Mouse (Mus musculus) hindlimb bud, embryonic 11.5 days (tissue): ENCODE measurements around the gene Chn2.

Experiments
- DNase-seq: peaks from one replicate; pipeline ENCODE4 v3.0.0-alpha.2; 2012; ENCODE audit warnings: low read depth, low spot score; ENCODE audit errors: extremely low spot score

Gene Chn2

DNA sequence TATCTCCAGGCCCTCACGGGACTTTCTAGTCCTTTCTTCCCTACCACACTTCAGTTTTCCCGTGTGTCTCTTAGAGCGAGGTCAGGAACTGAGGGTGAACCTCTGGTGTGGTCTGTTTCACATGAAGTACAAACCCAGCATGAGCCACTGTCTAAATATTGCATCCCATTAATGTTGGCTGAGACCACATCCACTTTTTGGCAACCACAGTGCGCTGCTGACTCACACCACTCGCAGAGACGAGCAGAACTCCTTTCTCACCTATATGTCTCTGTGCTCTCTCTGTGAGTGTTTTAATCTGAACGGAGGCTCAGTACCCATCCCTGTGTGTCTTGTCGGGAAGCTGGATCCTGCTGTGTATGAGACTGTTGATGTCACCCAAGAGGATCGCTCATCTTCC, 76.9 kb downstream of the Chn2 start:
- no peak for DNase-seq

DNA sequence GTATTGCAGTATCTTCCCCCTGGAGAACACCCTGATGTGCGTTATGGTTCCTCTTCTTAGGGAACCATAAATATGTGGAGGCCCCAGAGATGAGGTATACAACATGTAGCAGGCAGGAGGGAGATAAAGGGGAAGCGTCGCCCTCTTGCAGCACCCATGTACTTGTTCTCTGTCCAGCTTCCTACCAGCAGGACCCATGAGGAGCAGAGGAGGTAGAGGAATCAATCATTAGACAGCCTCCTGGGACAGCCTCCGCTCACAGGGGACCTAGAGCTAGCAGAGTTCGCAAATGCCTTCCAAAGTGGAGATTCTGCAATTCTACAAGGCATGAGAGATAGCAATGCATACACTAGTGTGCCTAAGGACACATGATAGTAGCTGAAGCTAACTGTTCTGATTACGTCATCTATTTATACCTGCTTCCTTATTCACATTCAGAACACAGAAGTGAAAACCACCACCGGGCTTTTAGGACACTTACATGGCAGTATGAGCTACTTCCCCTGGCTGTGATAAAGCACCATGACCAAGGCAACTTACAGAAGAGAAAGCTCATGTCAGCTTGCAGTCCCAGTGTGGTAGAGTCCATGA, 77.7 kb downstream of the Chn2 start:
- DNase-seq = no peak

GRCm38 (mm10) chr6:54118395-54118794, 79.0 kb downstream of the Chn2 start:
- no peak for DNase-seq

DNA sequence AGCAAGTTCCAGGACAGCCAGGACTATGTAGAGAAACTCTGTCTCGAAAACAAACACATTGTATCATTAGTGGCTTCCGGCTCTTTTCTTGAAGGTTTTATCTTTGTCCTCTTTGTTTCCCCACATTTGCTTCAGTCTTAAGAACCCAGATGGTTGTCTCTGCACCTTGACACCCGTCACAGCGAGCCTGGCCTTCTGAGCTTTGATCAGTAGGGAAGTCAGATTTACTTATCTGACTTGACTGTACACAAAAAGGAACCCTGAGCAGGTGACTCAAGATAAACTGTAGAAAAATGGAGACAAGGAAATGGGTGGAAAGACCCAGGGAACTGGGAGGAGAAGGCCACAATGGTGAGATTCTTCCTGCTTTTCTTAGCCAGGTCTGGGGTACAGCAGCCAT, 79.5 kb downstream of the Chn2 start:
- DNase-seq = no peak

- DNase-seq = no peak
Measured at GRCm38 (mm10) chr6:54119461-54119860, 80.1 kb downstream of the Chn2 start.

DNA sequence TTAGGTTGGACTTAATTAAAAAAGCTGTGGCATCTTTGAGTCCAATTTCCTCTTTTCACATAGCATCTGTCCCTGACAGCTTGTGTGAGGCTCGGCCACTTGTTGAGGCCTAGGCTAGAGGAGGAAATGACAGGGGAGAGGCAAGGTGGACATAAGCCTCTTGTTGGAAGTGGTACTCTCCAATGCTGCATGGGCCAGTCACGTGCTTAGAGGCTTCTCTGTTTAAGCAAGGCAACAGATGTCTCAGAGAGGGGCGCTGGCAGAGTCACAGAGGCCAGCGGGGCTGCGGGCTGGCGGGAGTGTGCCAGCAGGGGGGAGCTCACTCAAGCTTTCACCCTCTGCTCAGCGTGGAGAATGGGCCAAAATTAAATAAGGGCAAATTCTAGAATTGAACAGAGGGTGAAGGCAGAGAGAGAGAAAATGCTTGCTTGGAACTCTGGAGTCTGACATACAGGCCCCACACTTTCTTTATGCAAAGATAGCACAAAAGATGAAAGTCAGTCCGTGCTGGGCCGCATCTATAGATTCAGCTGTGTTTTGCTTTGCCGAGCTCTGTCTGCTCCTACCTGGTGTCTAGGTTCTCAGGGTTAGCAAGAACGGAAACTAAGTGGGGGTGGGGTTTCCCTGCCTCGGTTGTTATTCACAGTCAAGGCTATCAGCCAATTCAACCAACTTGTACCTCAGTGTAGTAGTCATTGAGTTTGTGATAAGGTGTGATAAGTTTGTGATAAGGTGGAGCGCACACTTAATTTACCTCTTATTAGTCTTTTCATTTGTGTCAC, 80.7 kb downstream of the Chn2 start:
- DNase-seq = no peak

- no peak for DNase-seq
Measured at GRCm38 (mm10) chr6:54120889-54121288, 81.5 kb downstream of the Chn2 start.

DNA sequence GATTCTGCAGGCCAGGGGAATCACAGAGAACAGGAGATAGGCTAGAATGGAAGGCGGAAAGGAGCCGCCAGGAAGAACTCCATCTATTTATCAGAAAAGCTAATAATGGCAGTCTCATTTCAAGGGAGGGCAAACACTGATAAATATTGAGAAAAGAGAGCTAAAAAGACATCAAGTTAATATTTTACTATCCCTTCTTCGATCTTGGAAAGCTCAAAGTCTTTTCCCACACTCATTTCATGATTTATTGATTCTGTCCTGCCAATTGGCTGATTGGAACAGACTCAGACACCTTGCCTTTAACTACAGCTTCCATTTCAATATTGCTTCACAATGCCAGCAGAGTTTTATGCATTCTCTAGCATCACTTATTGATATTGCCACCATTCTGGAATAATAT, 85.2 kb downstream of the Chn2 start:
- DNase-seq = no peak

- DNase-seq = no peak
Measured at GRCm38 (mm10) chr6:54125536-54125935, 86.2 kb downstream of the Chn2 start.

GRCm38 (mm10) chr6:54126225-54126992, 87.1 kb downstream of the Chn2 start:
- no peak for DNase-seq

- DNase-seq = no peak
Measured at GRCm38 (mm10) chr6:54126993-54127697, 87.8 kb downstream of the Chn2 start.

- no peak for DNase-seq
Measured at GRCm38 (mm10) chr6:54128702-54129101, 89.3 kb downstream of the Chn2 start.

DNA sequence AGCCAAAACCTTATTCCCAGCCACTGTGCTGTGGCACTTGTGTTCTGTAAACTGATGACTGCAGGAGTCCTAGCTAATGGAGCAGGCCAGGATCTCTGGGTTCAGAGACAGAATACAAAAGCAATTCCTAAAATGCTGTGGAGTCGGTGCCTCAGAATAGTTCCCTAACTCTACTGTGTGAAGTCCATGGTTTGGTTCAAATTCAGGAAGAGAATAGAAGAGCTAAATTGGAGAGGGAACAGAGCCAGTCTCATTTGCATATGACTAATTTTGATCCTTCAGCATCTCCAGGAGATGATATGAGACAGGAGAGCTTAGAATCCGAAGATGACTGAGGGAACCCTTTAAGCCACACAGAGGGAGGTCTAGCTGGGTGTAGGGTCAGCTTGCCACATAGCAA, 90.2 kb downstream of the Chn2 start:
- DNase-seq = no peak

DNA sequence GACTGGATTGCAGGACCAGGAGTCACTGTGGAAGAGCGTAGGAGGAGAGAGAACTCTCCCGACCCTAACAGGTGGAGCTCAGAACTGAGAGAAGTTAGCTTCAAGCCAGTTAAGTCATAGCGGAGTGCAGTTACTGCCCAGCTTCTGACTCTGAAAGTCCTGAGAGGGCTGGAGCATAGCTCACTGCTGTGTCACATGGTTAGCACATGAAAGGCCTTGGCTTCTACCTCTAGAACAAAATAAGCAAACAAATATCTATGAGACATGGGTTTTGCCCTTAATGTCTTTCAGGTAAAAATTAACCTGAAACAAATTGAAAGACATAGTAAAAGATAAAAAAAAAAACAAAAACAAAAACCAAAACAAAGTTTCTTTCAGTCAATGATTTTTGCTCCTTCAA, 91.5 kb downstream of the Chn2 start:
- DNase-seq = no peak

- DNase-seq = no peak
Measured at GRCm38 (mm10) chr6:54132576-54132975, 93.2 kb downstream of the Chn2 start.

GRCm38 (mm10) chr6:54133231-54133630, 93.9 kb downstream of the Chn2 start:
- DNase-seq = no peak

GRCm38 (mm10) chr6:54138157-54138556, 98.8 kb downstream of the Chn2 start:
- no peak for DNase-seq

- DNase-seq = no peak
Measured at GRCm38 (mm10) chr6:54140488-54140887, 101.1 kb downstream of the Chn2 start.

- DNase-seq = no peak
Measured at GRCm38 (mm10) chr6:54141165-54141564, 101.8 kb downstream of the Chn2 start.

DNA sequence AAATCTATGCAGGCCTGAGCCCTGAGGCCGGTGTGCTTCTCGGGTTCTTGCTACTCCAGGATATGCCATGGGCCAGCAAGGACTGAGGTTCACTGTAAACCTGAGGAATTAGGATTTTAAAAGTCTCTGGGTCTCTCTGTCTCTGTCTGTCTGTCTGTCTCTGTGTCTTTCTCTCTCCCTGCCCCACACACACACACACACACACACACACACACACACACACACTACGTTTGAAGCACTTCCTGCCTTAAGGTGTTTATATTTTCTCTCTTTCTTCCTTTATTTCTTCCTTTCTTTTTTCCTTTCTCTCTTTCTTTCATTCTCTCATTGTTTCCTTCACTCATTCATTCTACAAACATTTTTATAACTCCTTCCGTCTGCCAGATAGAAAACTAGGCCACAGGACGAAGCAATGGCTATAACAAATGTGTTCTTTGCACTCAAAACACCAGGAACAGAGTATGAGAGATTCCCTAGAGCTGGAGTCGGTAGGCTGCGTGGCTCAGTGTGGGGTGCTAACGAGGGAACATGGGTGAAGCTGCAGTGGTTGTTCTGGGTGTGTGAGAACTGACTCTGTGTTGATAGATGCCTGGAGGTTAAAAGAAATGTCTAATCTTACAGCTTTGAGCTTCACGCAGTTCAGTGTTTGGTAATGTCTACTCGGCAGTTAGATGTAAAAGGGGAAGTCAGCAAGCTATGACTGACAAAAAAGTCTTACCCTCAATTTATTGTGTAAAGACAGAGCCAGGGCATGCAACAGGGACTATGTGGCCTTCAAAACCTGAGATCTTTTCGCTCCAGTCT, 103.7 kb downstream of the Chn2 start:
- DNase-seq = no peak

DNA sequence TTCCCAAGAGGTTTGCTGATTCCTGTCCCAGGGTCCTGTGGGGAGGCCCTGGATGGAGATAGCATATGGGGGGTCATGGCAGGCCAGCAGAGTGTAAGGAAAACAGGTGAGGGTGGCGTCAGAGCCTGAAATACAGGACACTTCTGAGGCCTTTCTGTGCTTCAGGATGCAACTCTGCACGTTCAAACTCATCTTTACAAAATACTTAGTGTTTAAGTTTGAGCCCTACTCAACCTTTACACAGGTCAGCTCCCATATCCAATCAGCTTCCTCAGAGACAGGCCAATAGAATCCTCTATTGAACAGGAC, 104.3 kb downstream of the Chn2 start:
- no peak for DNase-seq
